ENCODE assay signal across 8 mouse cellular contexts in the genomic region with DNA sequence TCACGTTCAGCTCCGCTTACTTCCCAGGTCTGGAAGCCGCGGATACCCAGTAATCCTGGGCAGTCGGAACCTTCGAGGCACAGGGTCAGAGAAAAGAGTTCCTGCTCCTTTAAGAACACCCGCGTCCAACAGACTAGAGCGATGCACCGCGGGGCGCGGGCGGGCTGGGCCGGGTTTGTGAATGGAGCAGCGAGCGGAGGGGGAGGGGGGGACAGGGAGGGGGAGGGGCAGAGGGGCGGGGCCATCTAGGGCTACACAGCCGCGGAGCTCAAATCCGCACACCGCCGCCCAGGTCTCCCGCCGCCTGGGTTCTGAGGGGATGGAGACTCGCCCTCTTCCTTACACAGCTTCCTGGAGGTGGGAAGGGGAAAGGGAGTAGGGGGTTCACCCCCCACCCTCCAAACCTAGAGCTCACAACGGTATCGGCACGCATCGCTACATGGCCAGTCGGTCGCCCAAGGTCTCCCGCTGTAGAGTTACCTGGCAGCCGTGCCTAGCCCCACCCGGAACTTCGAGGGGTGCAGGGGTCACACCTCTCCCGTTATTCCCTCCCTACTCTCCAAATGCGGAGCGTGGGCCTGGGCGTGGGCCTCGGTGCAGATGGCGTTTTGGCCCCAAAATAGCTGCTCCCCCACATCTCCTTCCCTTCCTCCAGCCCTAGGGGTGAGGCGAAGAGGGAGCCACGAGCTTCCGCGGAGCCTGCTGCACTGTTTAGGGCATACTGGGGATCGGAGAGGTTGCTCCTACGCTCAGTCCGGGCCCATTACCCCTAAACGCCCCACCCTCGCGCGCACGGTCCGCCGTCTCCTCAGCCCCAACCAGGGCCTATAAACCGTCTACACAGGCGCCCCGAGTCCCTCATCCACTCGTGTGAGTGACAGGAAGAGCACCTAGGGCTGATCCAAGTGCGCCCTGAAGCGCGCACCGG. TPM values are rescaled to one million over a fixed set of nuclear protein-coding genes. Genes with fewer than 3 reads are reported as not detected.
DNase-seq lines count a peak whose midpoint lies in the region; ATAC-seq and TF ChIP-seq lines count a peak whose summit lies in the region.

No protein-coding gene starts in this region.

- H3K36me3 ChIP-seq in embryonic facial prominence, embryonic 13.5 days: no peaks in the 10 kb centered on the region
- no peaks in the 10 kb centered on the region for H3K36me3 ChIP-seq in hindbrain, embryonic 15.5 days
- no peaks in the 10 kb centered on the region for H3K36me3 ChIP-seq in neural tube, embryonic 11.5 days (ENCODE audit: control insufficient read depth, insufficient read depth, low read length)

- under 1% methylated on average over 59 of the region's 64 CpGs for WGBS in embryonic facial prominence, embryonic 13.5 days
- WGBS in hindbrain, embryonic 15.5 days: under 1% methylated on average over 53 of the region's 64 CpGs
- WGBS in neural tube, embryonic 11.5 days: under 1% methylated on average over 58 of the region's 64 CpGs

- DNase-seq in gastrocnemius, adult 2 months: no peak
- no peak for DNase-seq in gastrocnemius, postnatal 36 days
- DNase-seq in ZHBTc4 (ENCODE audit: low read depth, low spot score): peak; percentile 97
- DNase-seq in left cerebral cortex, postnatal 36 days (ENCODE audit: low spot score in 2 of 2): peak; percentile 79 to 81
- peak; percentile 87 for DNase-seq in neural tube, embryonic 11.5 days (ENCODE audit: low spot score)

- no peaks in the 10 kb centered on the region for H3K9me3 ChIP-seq in embryonic facial prominence, embryonic 13.5 days
- no peaks in the 10 kb centered on the region for H3K9me3 ChIP-seq in hindbrain, embryonic 15.5 days
- H3K9me3 ChIP-seq in neural tube, embryonic 11.5 days (ENCODE audit: control insufficient read depth, low read length): no peaks in the 10 kb centered on the region

- 0 out of 2 replicates have a peak overlapping the region, but pooled peaks have one; percentile 64 for H3K9ac ChIP-seq in embryonic facial prominence, embryonic 13.5 days
- H3K9ac ChIP-seq in hindbrain, embryonic 15.5 days: peak overlapping the region; percentile 75
- peak overlapping the region; percentile 60 for H3K9ac ChIP-seq in neural tube, embryonic 11.5 days (ENCODE audit: low read length)

- peak overlapping the region; percentile 69 for H3K4me3 ChIP-seq in gastrocnemius, adult 2 months
- H3K4me3 ChIP-seq in embryonic facial prominence, embryonic 13.5 days: peak overlapping the region; percentile 55
- H3K4me3 ChIP-seq in hindbrain, embryonic 15.5 days: peak overlapping the region; percentile 65
- peak overlapping the region; percentile 68 for H3K4me3 ChIP-seq in neural tube, embryonic 11.5 days (ENCODE audit: low read depth, low read length)

- H3K4me1 ChIP-seq in embryonic facial prominence, embryonic 13.5 days: peaks cover 30% of the 10 kb centered on the region
- H3K4me1 ChIP-seq in hindbrain, embryonic 15.5 days (replicated peaks): peaks cover 52% of the 10 kb centered on the region
- peaks cover 13% of the 10 kb centered on the region for H3K4me1 ChIP-seq in neural tube, embryonic 11.5 days (ENCODE audit: control insufficient read depth, insufficient read depth, low read length)

- H3K27ac ChIP-seq in gastrocnemius, adult 2 months: no peak overlapping the region
- no peak overlapping the region for H3K27ac ChIP-seq in embryonic facial prominence, embryonic 13.5 days
- H3K27ac ChIP-seq in hindbrain, embryonic 15.5 days (replicated peaks): peak overlapping the region; percentile 95
- peak overlapping the region; percentile 68 for H3K27ac ChIP-seq in neural tube, embryonic 11.5 days (ENCODE audit: low read depth, low read length)

- peak; percentile 40; the same call in 1 of the 2 replicates for ATAC-seq in embryonic facial prominence, embryonic 13.5 days (ENCODE audit: insufficient number of reproducible peaks, insufficient read depth, low FRiP score, low TSS enrichment, low read depth)
- peak; percentile 61 for ATAC-seq in hindbrain, embryonic 15.5 days (ENCODE audit: low FRiP score, low read depth)
- peak; percentile 56 for ATAC-seq in neural tube, embryonic 11.5 days (ENCODE audit: insufficient read depth, low FRiP score, low TSS enrichment)
- no peak for ATAC-seq in monocyte, adult 5-6 weeks (replicated peaks; ENCODE audit: insufficient number of reproducible peaks, low FRiP score, low TSS enrichment, poor library complexity, severe bottlenecking)

- H3K27me3 ChIP-seq in embryonic facial prominence, embryonic 13.5 days: peaks cover 59% of the 10 kb centered on the region
- H3K27me3 ChIP-seq in hindbrain, embryonic 15.5 days: no peaks in the 10 kb centered on the region
- H3K27me3 ChIP-seq in neural tube, embryonic 11.5 days (ENCODE audit: control insufficient read depth, insufficient read depth, low read length): peaks cover 23% of the 10 kb centered on the region

- no peak for TF ChIP-seq CTCF in gastrocnemius, adult 2 months (IDR thresholded peaks at IDR 0.05)

- intact Hi-C loops in gastrocnemius, adult 2 months (cut with DNase I): no loop called here
- intact Hi-C loops in gastrocnemius, postnatal 36 days (cut with DNase I): no loop called here
- intact Hi-C loops in left cerebral cortex, postnatal 36 days (cut with DNase I): loop anchor here (5.0 kb wide), 1 partner anchor 51 kb away; no protein-coding TSS in a partner anchor

- H3K4me2 ChIP-seq in embryonic facial prominence, embryonic 13.5 days: peak overlapping the region; percentile 98
- peak overlapping the region; percentile 73 for H3K4me2 ChIP-seq in hindbrain, embryonic 15.5 days
- H3K4me2 ChIP-seq in neural tube, embryonic 11.5 days (ENCODE audit: low read depth): peak overlapping the region; percentile 91

RNA-seq across cellular contexts. Expression of a gene that starts 0.7 kb away (rescaled TPM):
- not detected for total RNA-seq in gastrocnemius, adult 2 months (2021)
- not detected for total RNA-seq in gastrocnemius, postnatal 36 days (2021)
- 0.87 and 1.2 TPM in 2 replicates for polyA plus RNA-seq in embryonic facial prominence, embryonic 13.5 days (2015; fragmentation: Nextera tagmentation; extraction: Ambion mirVana)
- polyA plus RNA-seq in hindbrain, embryonic 15.5 days (2015; fragmentation: Nextera tagmentation; extraction: Ambion mirVana): 20.8 and 24.7 TPM in 2 replicates
- total RNA-seq in left cerebral cortex, postnatal 36 days (2021): 100 to 1,000 TPM; 278 to 328 TPM
- 6.5 and 7.7 TPM in 2 replicates for polyA plus RNA-seq in neural tube, embryonic 11.5 days (2014; fragmentation: Nextera tagmentation; extraction: Ambion mirVana)
- total RNA-seq in monocyte, adult 5-6 weeks (2017): 0.21 to 0.97 TPM (median 0.29 TPM) in 3 replicates

RNA-seq across cellular contexts. Expression of a gene that starts 5.2 kb away (rescaled TPM):
- total RNA-seq in gastrocnemius, adult 2 months (2021): 1 to 10 TPM; 2.1 to 2.5 TPM
- total RNA-seq in gastrocnemius, postnatal 36 days (2021): 1 to 10 TPM; 1.8 TPM
- 3.7 and 3.9 TPM in 2 replicates for polyA plus RNA-seq in embryonic facial prominence, embryonic 13.5 days (2015; fragmentation: Nextera tagmentation; extraction: Ambion mirVana)
- 6.1 and 7.0 TPM in 2 replicates for polyA plus RNA-seq in hindbrain, embryonic 15.5 days (2015; fragmentation: Nextera tagmentation; extraction: Ambion mirVana)
- 1 to 10 TPM; 4.0 to 5.5 TPM for total RNA-seq in left cerebral cortex, postnatal 36 days (2021)
- polyA plus RNA-seq in neural tube, embryonic 11.5 days (2014; fragmentation: Nextera tagmentation; extraction: Ambion mirVana): 1.6 and 2.0 TPM in 2 replicates
- 7.1 to 25.6 TPM (median 11.2 TPM) in 3 replicates for total RNA-seq in monocyte, adult 5-6 weeks (2017)

RNA-seq across cellular contexts. Expression of a gene that starts 18.1 kb away (rescaled TPM):
- total RNA-seq in gastrocnemius, adult 2 months (2021): 1 to 10 TPM in 1 of 2 experiments, not detected in 1; 1.4 TPM
- 1 to 10 TPM; 1.0 to 1.2 TPM for total RNA-seq in gastrocnemius, postnatal 36 days (2021)
- 0.89 TPM in 1 of 2 replicates, not detected in the other for polyA plus RNA-seq in embryonic facial prominence, embryonic 13.5 days (2015; fragmentation: Nextera tagmentation; extraction: Ambion mirVana)
- polyA plus RNA-seq in hindbrain, embryonic 15.5 days (2015; fragmentation: Nextera tagmentation; extraction: Ambion mirVana): 0.47 and 1.5 TPM in 2 replicates
- 1 to 10 TPM in 1 of 2 experiments, under 1 TPM in 1; 0.59 to 1.9 TPM for total RNA-seq in left cerebral cortex, postnatal 36 days (2021)
- polyA plus RNA-seq in neural tube, embryonic 11.5 days (2014; fragmentation: Nextera tagmentation; extraction: Ambion mirVana): not detected in 2 replicates
- total RNA-seq in monocyte, adult 5-6 weeks (2017): 14.1 TPM in 1 of 3 replicates, not detected in the others

RNA-seq across cellular contexts. Expression of a gene that starts 30.7 kb away (rescaled TPM):
- 1 to 10 TPM; 2.1 to 2.9 TPM for total RNA-seq in gastrocnemius, adult 2 months (2021)
- total RNA-seq in gastrocnemius, postnatal 36 days (2021): 1 to 10 TPM; 2.1 to 2.6 TPM
- 0.63 and 0.89 TPM in 2 replicates for polyA plus RNA-seq in embryonic facial prominence, embryonic 13.5 days (2015; fragmentation: Nextera tagmentation; extraction: Ambion mirVana)
- 0.45 and 0.52 TPM in 2 replicates for polyA plus RNA-seq in hindbrain, embryonic 15.5 days (2015; fragmentation: Nextera tagmentation; extraction: Ambion mirVana)
- total RNA-seq in left cerebral cortex, postnatal 36 days (2021): under 1 TPM; 0.52 to 0.75 TPM
- polyA plus RNA-seq in neural tube, embryonic 11.5 days (2014; fragmentation: Nextera tagmentation; extraction: Ambion mirVana): 0.33 and 0.59 TPM in 2 replicates
- 0.29 to 0.75 TPM in 2 of 3 replicates, not detected in the other for total RNA-seq in monocyte, adult 5-6 weeks (2017)

RNA-seq across cellular contexts. Expression of a gene that starts 54.6 kb away (rescaled TPM):
- total RNA-seq in gastrocnemius, adult 2 months (2021): not detected
- 1 to 10 TPM in 1 of 2 experiments, not detected in 1; 1.4 TPM for total RNA-seq in gastrocnemius, postnatal 36 days (2021)
- polyA plus RNA-seq in embryonic facial prominence, embryonic 13.5 days (2015; fragmentation: Nextera tagmentation; extraction: Ambion mirVana): 4.3 and 5.5 TPM in 2 replicates
- 77.2 and 93.0 TPM in 2 replicates for polyA plus RNA-seq in hindbrain, embryonic 15.5 days (2015; fragmentation: Nextera tagmentation; extraction: Ambion mirVana)
- 100 to 1,000 TPM; 156 to 193 TPM for total RNA-seq in left cerebral cortex, postnatal 36 days (2021)
- 12.3 and 12.4 TPM in 2 replicates for polyA plus RNA-seq in neural tube, embryonic 11.5 days (2014; fragmentation: Nextera tagmentation; extraction: Ambion mirVana)
- 17.3 to 92.4 TPM (median 17.6 TPM) in 3 replicates for total RNA-seq in monocyte, adult 5-6 weeks (2017)

Comparison
In these comparisons a context has a peak if more than half of its experiments do, and no peak if none do; other contexts are left out.
1. DNase-seq: peak in ZHBTc4 (single experiment), left cerebral cortex, postnatal 36 days (2 of 2) and neural tube, embryonic 11.5 days (single experiment); none in gastrocnemius, adult 2 months (single experiment) and gastrocnemius, postnatal 36 days (0 of 2).
2. H3K27ac ChIP-seq: peak in hindbrain, embryonic 15.5 days (single experiment) and neural tube, embryonic 11.5 days (single experiment); none in gastrocnemius, adult 2 months (single experiment) and embryonic facial prominence, embryonic 13.5 days (single experiment).
3. RNA of a gene that starts 0.7 kb away (total RNA-seq): 278 to 328 TPM in left cerebral cortex, postnatal 36 days; 0.21 to 0.97 TPM in monocyte, adult 5-6 weeks, not detected in gastrocnemius, postnatal 36 days and not detected in gastrocnemius, adult 2 months; every median in the first group is over 100 times any median in the second.
4. Peak in every context shown above with its lines, with median percentiles within 50 percentile points of each other: H3K4me3 ChIP-seq, H3K4me2 ChIP-seq and H3K9ac ChIP-seq.